Mouse (Mus musculus): ENCODE data around the gene Pdzk1ip1.

Pdzk1ip1 gene

GRCm38 (mm10) chr4:115075204-115075915 is 13.1 kb upstream of the Pdzk1ip1 start:
- peak; percentile 10 for DNase-seq

DNA sequence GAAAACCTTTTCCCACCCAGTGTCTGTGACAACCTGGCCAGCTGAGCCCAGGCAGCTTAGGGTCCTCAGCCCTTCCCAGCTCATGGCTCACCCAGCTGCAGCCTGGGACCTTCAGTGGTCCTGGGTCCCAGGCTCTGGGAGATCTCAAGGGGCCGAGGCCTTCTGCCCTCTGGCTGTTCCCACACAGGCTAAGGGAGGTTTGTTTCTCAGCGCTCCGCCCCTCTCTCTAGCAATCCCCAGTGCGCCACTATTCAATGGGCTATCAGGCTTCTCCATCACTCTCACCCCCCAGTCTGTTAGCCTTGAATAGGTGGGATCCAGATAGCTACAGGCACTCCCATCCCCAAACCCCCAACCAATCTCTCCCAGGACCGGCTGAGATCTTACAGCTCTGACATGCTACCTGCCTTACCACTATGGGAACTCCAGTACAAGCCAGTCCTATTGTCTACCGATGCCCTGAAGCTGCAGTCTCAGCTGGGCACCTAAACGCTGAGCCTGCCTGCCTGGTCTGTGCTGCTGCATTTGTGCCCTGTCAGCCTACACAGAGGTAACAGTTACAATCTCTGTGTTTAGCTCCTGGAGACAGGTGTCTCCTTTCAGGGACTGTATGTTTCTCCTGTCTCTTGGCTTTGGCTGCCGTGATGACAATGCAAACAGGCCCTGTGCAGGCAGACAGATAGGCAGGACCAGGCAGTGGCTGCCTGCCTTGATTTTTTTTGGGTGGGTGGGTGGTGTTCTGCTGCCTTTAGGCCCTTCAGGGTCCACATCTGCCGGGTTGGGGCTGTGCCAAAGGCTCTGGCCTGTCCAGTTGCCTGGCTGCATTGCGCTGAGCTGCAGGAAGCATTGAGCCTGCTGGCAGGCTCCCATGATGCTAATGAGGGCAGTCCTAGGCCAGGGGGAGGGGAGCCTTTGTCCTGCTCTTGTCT is 9.4 kb upstream of the Pdzk1ip1 start:
- DNase-seq, result peak; percentile 59

GRCm38 (mm10) chr4:115079821-115080349 is 8.6 kb upstream of the Pdzk1ip1 start:
- no peak for DNase-seq

DNA sequence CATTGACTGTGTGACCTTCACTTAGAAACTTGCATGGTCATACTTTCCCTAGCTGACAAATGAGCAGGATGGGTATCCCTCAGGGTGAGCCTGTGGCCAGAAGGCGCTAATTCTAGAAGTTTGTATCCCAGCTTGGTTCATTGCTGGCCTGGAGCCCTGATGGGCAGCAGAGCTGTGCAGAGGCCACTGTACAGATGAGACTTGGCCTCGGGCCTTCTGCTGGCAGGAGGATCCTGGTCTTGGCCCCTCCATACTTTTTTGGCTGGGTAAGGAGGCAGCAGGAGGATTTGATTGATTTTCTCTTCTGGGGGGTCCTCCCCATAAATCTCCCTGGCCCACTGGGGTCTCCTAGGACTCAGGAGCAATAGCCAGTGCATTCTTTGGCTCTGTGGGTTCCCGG is 5.5 kb upstream of the Pdzk1ip1 start:
- DNase-seq, result peak; percentile 13

DNA sequence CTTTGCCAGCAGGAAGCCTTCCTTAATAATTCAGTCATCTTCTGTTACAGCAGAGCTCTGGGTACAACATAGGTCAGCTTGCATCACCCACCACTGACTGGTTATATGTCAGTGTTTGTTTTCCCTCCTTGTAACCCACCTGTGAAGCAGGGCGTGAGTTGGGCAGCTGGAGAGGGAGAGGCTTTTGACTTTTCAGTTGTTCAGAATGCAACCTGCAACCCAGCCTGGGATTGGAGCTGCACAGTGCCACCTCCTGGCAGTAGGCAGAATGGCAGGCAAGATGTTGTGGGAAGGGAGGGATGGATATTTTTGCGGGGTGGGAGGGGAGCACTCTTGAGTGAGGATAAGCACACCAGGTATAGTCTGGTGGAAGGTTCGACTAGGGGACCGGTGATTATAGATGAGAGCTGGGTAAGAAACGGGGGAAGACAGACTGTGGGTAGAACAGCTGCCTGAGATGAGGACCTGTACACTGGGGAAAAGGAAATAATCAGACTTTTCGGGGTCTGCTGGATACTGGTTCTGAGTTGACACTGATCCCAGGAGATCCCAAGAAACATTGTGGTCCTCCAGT is 2.9 kb upstream of the Pdzk1ip1 start:
- DNase-seq, result peak; percentile 81

DNA sequence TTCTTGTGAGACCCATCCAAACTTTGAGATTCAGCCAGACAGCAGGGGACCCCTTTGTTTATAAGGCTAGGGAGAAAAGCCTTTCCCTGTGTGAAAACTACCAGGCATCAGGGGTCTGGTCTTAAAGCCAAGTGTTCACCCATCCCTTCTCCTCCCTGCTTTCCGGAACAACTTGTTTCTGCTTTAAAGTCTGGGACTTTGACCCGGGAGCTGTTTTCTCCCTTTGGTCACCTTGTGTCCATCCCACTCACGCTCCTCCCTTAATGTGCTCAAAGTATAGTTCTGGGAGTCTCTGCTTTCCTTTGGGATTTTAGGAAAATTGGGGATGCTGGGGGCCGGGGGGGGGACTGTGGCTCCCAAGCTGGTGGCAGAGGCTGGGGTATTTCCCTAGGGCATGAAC is 2.3 kb upstream of the Pdzk1ip1 start:
- DNase-seq, result peak; percentile 47

DNA sequence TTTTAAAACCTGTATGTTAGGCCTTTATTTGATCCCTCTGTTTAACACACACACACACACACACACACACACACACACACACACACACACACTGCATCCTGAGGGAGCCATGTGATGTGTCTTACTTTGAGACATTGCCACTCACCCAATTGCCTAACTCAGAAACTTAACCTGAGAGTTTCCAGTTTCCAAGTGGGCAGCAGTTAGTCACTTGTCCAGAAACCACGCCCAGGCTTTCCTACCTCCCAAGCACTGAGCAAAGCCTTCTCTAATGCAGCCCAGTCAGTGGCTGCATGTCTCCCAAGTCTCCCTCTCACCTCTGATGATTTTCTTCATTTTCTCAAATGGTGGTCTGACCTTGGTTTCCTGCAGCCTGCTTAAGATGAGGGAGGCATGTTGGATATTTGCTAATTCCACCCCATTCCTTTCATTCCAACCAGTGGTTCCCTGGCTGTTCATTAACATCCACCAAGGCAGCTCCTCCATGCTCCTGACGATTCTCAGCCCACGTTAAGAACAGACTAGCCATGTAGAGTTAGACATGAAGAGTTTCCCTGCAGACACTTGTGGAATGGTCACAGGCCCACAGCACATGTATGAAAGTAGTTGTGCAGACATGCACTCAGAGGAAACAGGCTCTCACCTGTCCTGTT is 1.6 kb upstream of the Pdzk1ip1 start:
- DNase-seq, result peak; percentile 65

GRCm38 (mm10) chr4:115090592-115090991 is 2.1 kb downstream of the Pdzk1ip1 start:
- peak; percentile 77 for DNase-seq

DNA sequence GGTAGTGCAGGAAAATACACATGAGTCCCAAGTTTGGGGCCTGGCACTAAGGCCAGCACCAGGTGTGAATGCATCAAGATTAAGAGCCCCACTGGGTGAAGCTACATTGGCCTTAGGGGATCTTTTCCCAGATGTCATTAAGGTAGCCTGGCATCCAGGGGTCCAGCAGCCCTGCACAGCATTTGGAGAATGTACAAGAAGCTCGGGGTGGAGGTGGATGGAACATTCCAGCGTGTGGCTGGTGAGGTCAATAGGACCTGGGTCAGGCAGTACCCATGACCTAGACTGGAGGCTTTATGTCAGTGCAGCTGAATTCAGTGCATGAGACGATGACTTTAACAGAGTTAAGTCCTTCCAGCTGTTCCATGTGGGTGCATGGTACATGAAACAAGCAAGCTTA is 3.3 kb downstream of the Pdzk1ip1 start:
- DNase-seq, result peak; percentile 31

GRCm38 (mm10) chr4:115093331-115093864 is 4.9 kb downstream of the Pdzk1ip1 start:
- DNase-seq, result peak; percentile 66

GRCm38 (mm10) chr4:115094056-115094455 is 5.5 kb downstream of the Pdzk1ip1 start:
- no peak for DNase-seq

GRCm38 (mm10) chr4:115095671-115096434 is 7.3 kb downstream of the Pdzk1ip1 start:
- peak; percentile 79 for DNase-seq

- DNase-seq, result peak; percentile 36
Observed at GRCm38 (mm10) chr4:115096435-115097145, 8.1 kb downstream of the Pdzk1ip1 start.

DNA sequence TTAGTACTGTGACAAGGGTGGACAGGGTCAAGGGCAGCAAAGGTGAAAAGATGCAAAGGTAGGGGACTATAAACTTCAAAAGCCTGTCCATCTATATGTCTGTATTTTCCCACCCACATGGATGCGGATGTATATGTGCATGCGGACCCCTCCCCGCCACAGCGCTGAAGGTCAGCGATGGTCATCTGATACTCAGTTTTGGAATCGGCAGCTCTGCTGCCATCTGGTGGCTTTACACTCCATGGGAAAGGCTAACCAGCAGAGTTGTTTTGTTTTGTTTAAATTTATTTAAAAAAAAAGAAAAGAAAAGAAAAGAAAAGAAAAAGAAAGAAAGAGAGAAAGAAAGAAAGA is 8.6 kb downstream of the Pdzk1ip1 start:
- peak; percentile 61 for DNase-seq

DNA sequence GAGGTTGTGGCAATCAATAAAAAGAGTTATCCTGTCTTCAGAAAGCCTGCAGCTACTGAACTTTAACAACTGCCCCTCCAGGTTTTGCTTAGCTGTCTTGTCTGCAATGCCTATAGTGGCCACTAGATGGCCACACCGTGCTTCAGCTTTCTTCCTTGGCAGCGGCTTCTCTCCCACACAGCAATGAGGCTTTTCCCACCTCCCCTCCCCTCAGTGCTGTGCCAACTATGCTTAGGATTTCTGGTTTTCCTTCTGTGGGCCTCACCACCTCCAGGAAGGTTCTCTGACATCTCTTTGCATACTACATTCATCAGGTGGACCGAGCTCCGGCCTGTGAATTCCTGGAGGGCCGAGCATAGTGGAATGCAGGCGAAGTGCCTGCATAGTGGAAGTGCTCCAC is 13.2 kb downstream of the Pdzk1ip1 start:
- DNase-seq, result peak; percentile 70

- DNase-seq, result no peak
Observed at GRCm38 (mm10) chr4:115103510-115103909, 15.0 kb downstream of the Pdzk1ip1 start.

- DNase-seq, result no peak
Observed at GRCm38 (mm10) chr4:115111167-115111566, 22.7 kb downstream of the Pdzk1ip1 start.

DNA sequence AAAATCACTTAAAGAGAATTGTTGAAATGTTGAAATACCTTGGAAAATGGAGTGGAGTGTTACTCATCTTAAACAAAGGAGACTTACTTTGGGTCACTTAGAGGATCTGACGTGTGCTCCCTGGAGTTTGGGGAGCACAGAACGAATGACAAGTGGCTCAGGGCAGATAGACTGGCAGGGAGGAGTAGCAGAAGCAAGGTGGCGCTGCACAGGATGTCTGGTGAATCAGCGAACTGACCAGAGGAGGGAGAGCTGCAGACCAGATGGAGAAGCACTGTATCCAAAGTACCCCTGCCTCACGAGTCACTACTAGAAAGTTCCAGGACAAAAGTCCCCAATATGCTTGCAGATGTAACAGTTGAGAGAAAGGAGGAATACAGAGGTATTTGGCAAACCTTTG is 24.8 kb downstream of the Pdzk1ip1 start:
- no peak for DNase-seq

DNA sequence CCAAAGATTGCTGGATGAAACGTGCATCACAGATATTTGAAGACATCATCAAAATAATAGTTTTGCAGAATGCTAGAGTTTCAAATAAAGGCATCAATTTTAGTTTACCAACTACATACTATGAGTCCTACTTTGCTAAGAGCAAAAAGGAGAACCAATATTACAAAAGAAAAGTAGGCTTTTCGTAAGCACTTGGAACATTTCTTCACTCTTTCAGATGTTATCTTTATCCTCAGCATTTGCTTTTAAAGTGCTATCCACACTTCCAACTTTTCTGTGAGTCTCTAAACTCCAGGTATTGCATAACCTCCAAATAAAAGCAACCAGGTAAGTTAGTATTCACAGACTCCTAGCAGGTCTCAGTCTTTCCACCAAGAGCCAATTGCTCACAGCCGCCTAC is 31.1 kb downstream of the Pdzk1ip1 start:
- DNase-seq, result no peak

DNA sequence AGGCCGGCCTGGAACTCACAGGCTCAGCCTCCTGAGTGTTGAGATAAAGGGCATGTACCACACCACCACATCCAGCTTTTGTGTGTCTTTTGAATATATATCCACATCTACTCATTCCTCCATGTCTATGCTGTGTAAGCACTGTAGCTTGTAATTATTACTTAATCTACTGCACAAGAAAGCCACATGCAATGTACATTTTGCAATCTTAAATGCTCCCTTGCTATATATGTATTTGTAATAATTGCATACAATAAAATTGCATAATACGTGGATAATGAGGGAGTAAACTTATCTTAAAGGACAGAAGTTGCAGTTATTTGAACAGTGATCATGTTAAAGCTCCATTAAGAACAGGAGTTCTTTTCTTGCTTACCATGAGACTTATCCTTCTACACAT is 32.7 kb downstream of the Pdzk1ip1 start:
- DNase-seq, result no peak

DNA sequence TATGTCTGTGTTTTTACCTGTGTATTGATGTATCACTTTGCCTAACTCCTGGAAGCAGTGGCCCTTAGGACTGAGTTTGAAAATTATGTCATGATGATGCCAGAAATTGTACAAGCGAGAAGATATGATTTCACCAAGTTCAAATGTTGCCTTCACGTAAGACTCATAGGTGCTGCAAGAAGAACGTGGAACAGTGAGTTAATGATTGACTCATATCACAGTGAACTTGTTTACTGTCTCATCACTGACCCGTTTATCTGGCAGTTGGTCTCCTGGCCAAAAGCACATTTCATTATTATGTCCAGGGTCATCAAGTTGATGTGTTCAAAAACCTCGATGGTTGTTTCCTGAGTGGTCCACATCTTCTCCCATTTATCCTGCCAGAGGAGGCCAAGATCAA is 33.1 kb downstream of the Pdzk1ip1 start:
- no peak for DNase-seq
